Mouse (Mus musculus) spleen, adult 2 months (tissue): ENCODE measurements around the gene Gm27021. TPM values are rescaled to one million over a fixed set of nuclear protein-coding genes. Genes with fewer than 3 reads are reported as not detected.

Experiments
- DNase-seq, 2 experiments: peaks; one replicate each; pipeline versions ENCODE4 v3.0.0 to v3.0.0-alpha.2; 2012 to 2021; ENCODE audit warnings: low spot score in 2 of 2, low read depth in 1 of 2
- H3K27ac ChIP-seq: fragments of 200-500 bp; 2 replicates; pipeline ENCODE4 v1.5.1; 2012; ENCODE audit warnings: low read length, inconsistent platforms; ENCODE audit not compliant: insufficient read depth
- H3K27me3 ChIP-seq: fragments of 200-500 bp; 2 replicates; pipeline ENCODE4 v1.6.1; 2012; ENCODE audit warnings: mild to moderate bottlenecking, moderate library complexity, low read length, inconsistent platforms; ENCODE audit not compliant: control insufficient read depth, insufficient read depth
- H3K36me3 ChIP-seq: fragments of 200-500 bp; 2 replicates; pipeline ENCODE4 v1.6.1; 2012; ENCODE audit warnings: mild to moderate bottlenecking, low read length, inconsistent platforms; ENCODE audit not compliant: control insufficient read depth, insufficient read depth
- H3K4me1 ChIP-seq: fragments of 200-500 bp; 2 replicates; pipeline ENCODE4 v1.6.1; 2011; ENCODE audit warnings: inconsistent platforms; ENCODE audit not compliant: control insufficient read depth, insufficient read depth, insufficient read length
- H3K4me3 ChIP-seq: fragments of 200-500 bp; 2 replicates; pipeline ENCODE4 v1.5.1; 2011; ENCODE audit warnings: mild to moderate bottlenecking, inconsistent platforms; ENCODE audit not compliant: insufficient read depth, insufficient read length; ENCODE audit errors: extremely low read depth
- CTCF ChIP-seq: fragments of 200-500 bp; IDR thresholded peaks from 2 replicates; pipeline ENCODE4 v1.5.1; 2011; ENCODE audit warnings: mild to moderate bottlenecking, inconsistent platforms; ENCODE audit not compliant: insufficient read depth, insufficient read length, insufficient replicate concordance; ENCODE audit errors: extremely low read depth
- POLR2A ChIP-seq: fragments of 200-500 bp; IDR thresholded peaks from 2 replicates; pipeline ENCODE4 v1.6.1; 2011; ENCODE audit warnings: low read depth, low read length, inconsistent platforms
- WGBS: fragments of 180-500 bp; shearing (Covaris S2); methylation state at CpG from one replicate; pipeline ENCODE4 v1.1.7; 2018; 5-methylcytosine and 5-hydroxymethylcytosine counted together
- polyA plus RNA-seq: library from polyadenylated mRNA; depleted of rRNA; stranded (reverse); fragments of >200 nt; gene quantifications from 2 replicates; pipeline ENCODE4 v1.2.3, GENCODE M21; 2012

Gm27021 gene
- polyA plus RNA-seq, 1 experiment, result 0.18 TPM

DNA sequence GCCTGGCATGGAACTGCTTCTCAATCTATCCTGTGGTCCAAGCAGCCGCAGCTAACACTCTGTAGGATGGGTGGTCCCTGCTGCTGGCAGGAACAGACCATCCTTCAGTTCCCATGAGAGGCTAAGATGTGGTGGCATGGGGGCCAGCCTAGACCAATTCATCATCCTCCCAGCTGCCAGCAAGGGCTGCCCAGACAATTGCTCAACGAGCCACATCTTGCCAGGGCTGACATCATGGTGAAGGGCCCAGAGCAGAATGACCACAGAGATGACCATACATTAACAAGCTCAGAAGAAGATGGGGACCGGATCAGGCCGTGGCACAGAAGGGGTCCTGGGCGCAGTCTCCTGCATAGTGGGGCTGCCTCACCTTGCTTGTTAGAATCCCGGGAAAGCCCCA is 57.1 kb downstream of the Gm27021 start:
- TF ChIP-seq POLR2A (no peak), CTCF (no peak)
- no peaks in the 10 kb centered on the region for H3K4me1 ChIP-seq
- WGBS, result 88% methylated on average over 6 of the region's 6 CpGs
- H3K27me3 ChIP-seq, result no peaks in the 10 kb centered on the region
- no peak overlapping the region for H3K4me3 ChIP-seq
- H3K36me3 ChIP-seq, result no peaks in the 10 kb centered on the region
- H3K27ac ChIP-seq, result no peak overlapping the region
- DNase-seq, result no peak

DNA sequence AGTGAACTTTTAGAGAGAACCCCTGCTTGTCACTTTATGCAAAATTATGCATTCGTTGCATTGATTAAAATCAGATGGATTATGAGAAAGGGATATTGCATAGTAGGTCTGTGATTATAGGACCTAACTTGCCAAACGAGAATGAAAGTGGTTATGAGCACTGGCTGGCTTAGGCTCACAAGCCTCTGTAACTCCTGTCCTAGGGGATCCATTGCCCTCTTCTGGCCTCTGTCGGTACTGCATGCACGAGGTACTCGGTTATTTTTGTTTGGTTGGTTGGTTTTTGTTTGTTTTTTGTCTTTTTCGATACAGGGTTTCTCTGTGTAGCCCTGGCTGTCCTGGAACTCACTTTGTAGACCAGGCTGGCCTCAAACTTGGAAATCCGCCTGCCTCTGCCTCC is 60.0 kb downstream of the Gm27021 start:
- Histone ChIP-seq H3K4me3 (no peak overlapping the region), H3K27me3 (no peaks in the 10 kb centered on the region), H3K27ac (no peak overlapping the region), H3K4me1 (no peaks in the 10 kb centered on the region), H3K36me3 (no peaks in the 10 kb centered on the region)
- 15% methylated on average over 7 of the region's 7 CpGs for WGBS
- peak; percentile 32 to 67 for DNase-seq
- peak; percentile 56; the same call in 1 of the 2 replicates for TF ChIP-seq CTCF
- no peak for TF ChIP-seq POLR2A

- DNase-seq, result no peak
- no peaks in the 10 kb centered on the region for H3K4me1 ChIP-seq
- no peak overlapping the region for H3K4me3 ChIP-seq
- WGBS, result 82% methylated on average over 9 of the region's 9 CpGs
- TF ChIP-seq POLR2A (no peak), CTCF (no peak)
- H3K36me3 ChIP-seq, result no peaks in the 10 kb centered on the region
- H3K27ac ChIP-seq, result no peak overlapping the region
- H3K27me3 ChIP-seq, result no peaks in the 10 kb centered on the region
Observed at GRCm38 (mm10) chr8:120607460-120607859, 60.4 kb downstream of the Gm27021 start.

GRCm38 (mm10) chr8:120602672-120603071 is 65.2 kb downstream of the Gm27021 start:
- Histone ChIP-seq H3K36me3 (no peaks in the 10 kb centered on the region), H3K4me3 (no peak overlapping the region), H3K27me3 (no peaks in the 10 kb centered on the region), H3K27ac (no peak overlapping the region), H3K4me1 (no peaks in the 10 kb centered on the region; the same call in 1 of the 2 replicates)
- TF ChIP-seq CTCF (no peak), POLR2A (no peak)
- no peak for DNase-seq
- WGBS, result 80% methylated on average over 6 of the region's 6 CpGs

DNA sequence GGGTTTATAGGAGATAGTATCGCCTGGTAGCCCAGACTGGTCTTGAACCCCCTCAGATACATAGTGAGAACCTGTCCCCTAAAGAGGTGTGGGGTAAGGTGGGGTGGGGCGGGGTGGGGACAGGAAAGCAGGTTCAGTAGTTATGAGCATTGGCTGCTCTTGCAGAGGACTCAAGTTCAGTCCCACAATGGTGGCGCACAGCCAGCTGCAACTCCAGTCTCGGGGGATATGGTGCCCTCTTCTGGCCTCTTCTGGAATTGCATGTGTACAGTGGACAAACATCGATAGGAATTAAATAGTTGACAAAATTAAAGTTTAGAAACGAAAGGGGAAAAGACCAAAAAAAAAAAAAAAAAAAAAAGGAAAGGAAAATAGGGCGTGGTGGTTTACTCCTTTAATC is 68.4 kb downstream of the Gm27021 start:
- WGBS, result 29% methylated on average over 7 of the region's 7 CpGs
- H3K36me3 ChIP-seq, result no peaks in the 10 kb centered on the region
- H3K27me3 ChIP-seq, result no peaks in the 10 kb centered on the region
- DNase-seq, result peak; percentile 40 to 71
- no peaks in the 10 kb centered on the region; the same call in 1 of the 2 replicates for H3K4me1 ChIP-seq
- no peak overlapping the region for H3K27ac ChIP-seq
- TF ChIP-seq CTCF (peak; percentile 68; the same call in 1 of the 2 replicates), POLR2A (no peak)
- no peak overlapping the region for H3K4me3 ChIP-seq

DNA sequence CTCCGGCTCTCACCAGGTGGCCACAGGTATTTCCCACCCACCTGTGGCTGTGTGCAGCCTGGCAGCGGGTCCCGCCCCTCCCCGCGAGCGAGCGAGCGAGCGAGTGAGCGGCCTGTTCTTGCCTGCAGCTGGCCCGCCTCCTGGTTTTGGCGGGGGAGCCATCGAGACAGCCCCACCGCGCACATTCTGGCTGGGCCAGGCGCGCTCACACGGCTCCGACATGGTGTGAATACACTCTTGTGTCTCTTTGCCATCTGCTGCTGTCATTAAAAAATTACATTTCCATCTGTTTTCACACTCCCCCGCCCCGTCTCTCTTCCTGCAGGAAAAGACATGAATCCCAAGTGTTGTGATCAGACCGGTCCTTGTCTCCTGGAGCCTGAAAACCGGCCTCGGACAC is 69.3 kb downstream of the Gm27021 start:
- WGBS, result 85% methylated on average over 24 of the region's 24 CpGs
- DNase-seq, result no peak
- H3K36me3 ChIP-seq, result no peaks in the 10 kb centered on the region
- no peak overlapping the region for H3K4me3 ChIP-seq
- H3K27me3 ChIP-seq, result no peaks in the 10 kb centered on the region
- TF ChIP-seq CTCF (no peak), POLR2A (no peak)
- H3K4me1 ChIP-seq, result no peaks in the 10 kb centered on the region; the same call in 1 of the 2 replicates
- H3K27ac ChIP-seq, result no peak overlapping the region

GRCm38 (mm10) chr8:120595963-120596362 is 71.9 kb downstream of the Gm27021 start:
- Histone ChIP-seq H3K27ac (no peak overlapping the region), H3K4me1 (no peaks in the 10 kb centered on the region; the same call in 1 of the 2 replicates), H3K27me3 (no peaks in the 10 kb centered on the region), H3K36me3 (no peaks in the 10 kb centered on the region), H3K4me3 (no peak overlapping the region)
- TF ChIP-seq POLR2A (no peak), CTCF (peak; percentile 70; the same call in 1 of the 2 replicates)
- WGBS, result 10% methylated on average over 5 of the region's 5 CpGs
- peak; percentile 42 to 45 for DNase-seq

DNA sequence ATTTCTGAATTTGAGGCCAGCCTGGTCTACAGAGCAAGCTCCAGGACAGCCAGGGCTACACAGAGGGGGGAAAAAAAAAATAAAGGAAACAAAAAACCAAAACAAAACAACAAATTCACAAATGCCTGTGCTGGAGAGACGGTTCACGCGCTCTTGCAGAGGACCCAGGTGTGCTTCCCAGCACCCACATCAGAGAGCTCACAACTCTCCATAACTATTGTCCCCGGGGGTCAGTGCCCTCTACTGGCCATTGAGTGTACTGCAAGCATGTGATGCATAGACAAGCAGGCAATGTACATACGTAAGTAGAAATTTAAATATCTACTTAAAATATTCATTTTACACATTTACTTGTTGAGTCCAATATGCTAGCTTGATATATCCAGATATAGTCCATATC is 73.3 kb downstream of the Gm27021 start:
- TF ChIP-seq POLR2A (no peak), CTCF (no peak)
- H3K27ac ChIP-seq, result no peak overlapping the region
- H3K4me1 ChIP-seq, result no peaks in the 10 kb centered on the region; the same call in 1 of the 2 replicates
- H3K27me3 ChIP-seq, result no peaks in the 10 kb centered on the region
- DNase-seq, result no peak
- H3K36me3 ChIP-seq, result no peaks in the 10 kb centered on the region
- H3K4me3 ChIP-seq, result no peak overlapping the region
- 86% methylated on average over 5 of the region's 5 CpGs for WGBS
